ENCODE assay signal across 8 mouse cellular contexts in the genomic region with DNA sequence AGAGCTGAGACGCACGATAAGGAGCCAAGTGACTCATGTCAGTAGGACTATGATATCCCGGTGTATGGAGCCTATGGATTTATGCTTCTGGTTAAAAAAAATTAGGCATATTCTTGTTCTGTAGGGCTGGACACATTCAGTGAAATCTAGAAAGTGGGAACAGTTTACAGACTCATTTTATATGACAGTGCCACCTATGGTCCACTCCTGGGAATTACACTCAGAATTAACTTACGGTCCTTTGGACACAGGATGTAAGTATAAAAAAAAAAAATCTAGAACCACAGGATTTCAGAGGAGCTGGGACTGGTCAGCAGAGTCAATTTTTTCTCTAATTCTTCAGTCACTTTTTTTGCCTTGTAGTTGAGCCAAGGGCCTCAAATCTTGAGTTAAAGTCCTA. TPM values are rescaled to one million over a fixed set of nuclear protein-coding genes. Genes with fewer than 3 reads are reported as not detected.
A peak's percentile ranks its signal among the peaks of the same experiment; 100 is the strongest.
DNase-seq lines count a peak whose midpoint lies in the region; ATAC-seq and TF ChIP-seq lines count a peak whose summit lies in the region.

No protein-coding gene starts in this region.

- WGBS in forebrain, embryonic 11.5 days, result 55% methylated on average over 4 of the region's 4 CpGs
- WGBS in forebrain, embryonic 15.5 days, result 51% methylated on average over 4 of the region's 4 CpGs
- WGBS in midbrain, embryonic 14.5 days, result 54% methylated on average over 4 of the region's 4 CpGs
- 57% methylated on average over 4 of the region's 4 CpGs for WGBS in midbrain, embryonic 10.5 days
- 41% methylated on average over 4 of the region's 4 CpGs for WGBS in intestine, postnatal 0 days

- H3K36me3 ChIP-seq in forebrain, embryonic 11.5 days (ENCODE audit: control insufficient read depth, insufficient read depth, low read length), result no peaks in the 10 kb centered on the region
- no peaks in the 10 kb centered on the region for H3K36me3 ChIP-seq in forebrain, embryonic 15.5 days
- no peaks in the 10 kb centered on the region for H3K36me3 ChIP-seq in midbrain, embryonic 14.5 days (ENCODE audit: control insufficient read depth, insufficient read depth, low read length)
- H3K36me3 ChIP-seq in midbrain, embryonic 10.5 days, result no peaks in the 10 kb centered on the region
- H3K36me3 ChIP-seq in intestine, postnatal 0 days (ENCODE audit: control insufficient read depth, insufficient read depth), result no peaks in the 10 kb centered on the region

- no peak overlapping the region for H3K27ac ChIP-seq in forebrain, embryonic 11.5 days (ENCODE audit: low read depth, low read length)
- no peak overlapping the region for H3K27ac ChIP-seq in forebrain, embryonic 15.5 days (replicated peaks)
- no peak overlapping the region for H3K27ac ChIP-seq in midbrain, embryonic 14.5 days (replicated peaks; ENCODE audit: low read depth, low read length)
- no peak overlapping the region for H3K27ac ChIP-seq in midbrain, embryonic 10.5 days (replicated peaks)
- no peak overlapping the region for H3K27ac ChIP-seq in intestine, postnatal 0 days (ENCODE audit: low read depth, low read length)

- no peaks in the 10 kb centered on the region for H3K4me1 ChIP-seq in forebrain, embryonic 11.5 days (replicated peaks; ENCODE audit: control insufficient read depth, insufficient read depth, low read length)
- no peaks in the 10 kb centered on the region for H3K4me1 ChIP-seq in forebrain, embryonic 15.5 days
- no peaks in the 10 kb centered on the region for H3K4me1 ChIP-seq in midbrain, embryonic 14.5 days (ENCODE audit: control insufficient read depth, insufficient read depth, low read length)
- no peaks in the 10 kb centered on the region for H3K4me1 ChIP-seq in midbrain, embryonic 10.5 days
- no peaks in the 10 kb centered on the region for H3K4me1 ChIP-seq in intestine, postnatal 0 days (replicated peaks; ENCODE audit: control insufficient read depth, insufficient read depth, low read length)

- no peak for DNase-seq in forebrain, embryonic 11.5 days (ENCODE audit: low spot score)
- peak; percentile 77 for DNase-seq in midbrain, embryonic 14.5 days
- DNase-seq in midbrain, embryonic 10.5 days (ENCODE audit: low spot score), result no peak
- DNase-seq in c-Kit-negative CD71-positive TER-119-positive erythroid progenitor cells, embryonic 14.5 days (ENCODE audit: low read depth, low spot score), result peak; percentile 56
- DNase-seq in heart, postnatal 25 days (ENCODE audit: low spot score), result no peak

- peak; percentile 72 for TF ChIP-seq CTCF in intestine, postnatal 0 days (IDR thresholded peaks at IDR 0.05; ENCODE audit: low read depth)

- H3K9ac ChIP-seq in forebrain, embryonic 11.5 days (ENCODE audit: low read length), result no peak overlapping the region
- no peak overlapping the region for H3K9ac ChIP-seq in forebrain, embryonic 15.5 days (replicated peaks)
- no peak overlapping the region for H3K9ac ChIP-seq in midbrain, embryonic 14.5 days (replicated peaks; ENCODE audit: low read length)
- no peak overlapping the region for H3K9ac ChIP-seq in intestine, postnatal 0 days (ENCODE audit: low read depth, low read length)

- no peak overlapping the region for H3K4me3 ChIP-seq in forebrain, embryonic 11.5 days (ENCODE audit: low read depth, low read length)
- H3K4me3 ChIP-seq in forebrain, embryonic 15.5 days, result no peak overlapping the region
- no peak overlapping the region for H3K4me3 ChIP-seq in midbrain, embryonic 14.5 days (replicated peaks; ENCODE audit: low read depth, low read length)
- no peak overlapping the region for H3K4me3 ChIP-seq in midbrain, embryonic 10.5 days
- no peak overlapping the region for H3K4me3 ChIP-seq in intestine, postnatal 0 days (ENCODE audit: low read depth, low read length)

- no peaks in the 10 kb centered on the region for H3K27me3 ChIP-seq in forebrain, embryonic 11.5 days (ENCODE audit: control insufficient read depth, insufficient read depth, low read length)
- no peaks in the 10 kb centered on the region for H3K27me3 ChIP-seq in forebrain, embryonic 15.5 days
- no peaks in the 10 kb centered on the region for H3K27me3 ChIP-seq in midbrain, embryonic 14.5 days (ENCODE audit: control insufficient read depth, insufficient read depth, low read length)
- H3K27me3 ChIP-seq in midbrain, embryonic 10.5 days (ENCODE audit: low read depth, poor library complexity, severe bottlenecking), result no peaks in the 10 kb centered on the region
- H3K27me3 ChIP-seq in intestine, postnatal 0 days (replicated peaks; ENCODE audit: control insufficient read depth, insufficient read depth, low read length), result no peaks in the 10 kb centered on the region

- ATAC-seq in forebrain, embryonic 11.5 days (replicated peaks; ENCODE audit: low FRiP score), result 0 out of 2 replicates have a peak, but pooled peaks have one; percentile 15
- no peak for ATAC-seq in forebrain, embryonic 15.5 days (replicated peaks)
- no peak; the same call in 1 of the 2 replicates for ATAC-seq in midbrain, embryonic 14.5 days (ENCODE audit: low FRiP score, low TSS enrichment)
- ATAC-seq in intestine, postnatal 0 days, result 0 out of 2 replicates have a peak, but pooled peaks have one; percentile 19
- peak; percentile 67 for ATAC-seq in neutrophil, adult 5-6 weeks (ENCODE audit: extremely low read depth, insufficient number of reproducible peaks, low FRiP score, poor library complexity, severe bottlenecking)

- intact Hi-C loops in heart, postnatal 25 days (cut with DNase I), result no loop called here

- no peak overlapping the region for H3K4me2 ChIP-seq in forebrain, embryonic 11.5 days (ENCODE audit: low read depth, low read length, severe bottlenecking)
- H3K4me2 ChIP-seq in forebrain, embryonic 15.5 days (replicated peaks), result no peak overlapping the region
- H3K4me2 ChIP-seq in midbrain, embryonic 14.5 days (ENCODE audit: low read length), result no peak overlapping the region
- H3K4me2 ChIP-seq in intestine, postnatal 0 days (replicated peaks; ENCODE audit: low read depth), result no peak overlapping the region

- no peaks in the 10 kb centered on the region for H3K9me3 ChIP-seq in forebrain, embryonic 11.5 days (ENCODE audit: control insufficient read depth, low read length)
- H3K9me3 ChIP-seq in forebrain, embryonic 15.5 days, result no peaks in the 10 kb centered on the region
- no peaks in the 10 kb centered on the region for H3K9me3 ChIP-seq in midbrain, embryonic 14.5 days (ENCODE audit: control insufficient read depth, low read length)
- no peaks in the 10 kb centered on the region for H3K9me3 ChIP-seq in midbrain, embryonic 10.5 days (replicated peaks)
- no peaks in the 10 kb centered on the region for H3K9me3 ChIP-seq in intestine, postnatal 0 days (ENCODE audit: control insufficient read depth)

RNA-seq across cellular contexts. Expression of a gene that starts 20.9 kb away (rescaled TPM):
- polyA plus RNA-seq in forebrain, embryonic 11.5 days (2014; fragmentation: Nextera tagmentation; extraction: Ambion mirVana), result 47.1 and 47.3 TPM in 2 replicates
- polyA plus RNA-seq in forebrain, embryonic 15.5 days (2015; fragmentation: Nextera tagmentation; extraction: Ambion mirVana), result 36.3 and 36.6 TPM in 2 replicates
- polyA plus RNA-seq in midbrain, embryonic 14.5 days (2014; fragmentation: Nextera tagmentation; extraction: Ambion mirVana), result 29.0 and 38.7 TPM in 2 replicates
- polyA plus RNA-seq in midbrain, embryonic 10.5 days (2016; fragmentation: Nextera tagmentation; extraction: Ambion mirVana), result 34.9 and 35.6 TPM in 2 replicates
- 52.9 and 55.7 TPM in 2 replicates for polyA plus RNA-seq in intestine, postnatal 0 days (2015; fragmentation: Nextera tagmentation; extraction: Ambion mirVana)
- total RNA-seq in neutrophil, adult 5-6 weeks (2017), result 96.0 and 107 TPM in 2 replicates
- 10 to 100 TPM; 20.5 to 23.8 TPM for total RNA-seq in heart, postnatal 25 days (2021)

Comparison
In these comparisons a context has a peak if more than half of its experiments do, and no peak if none do; other contexts are left out.
1. ATAC-seq: peak in forebrain, embryonic 11.5 days (single experiment), intestine, postnatal 0 days (single experiment) and neutrophil, adult 5-6 weeks (single experiment); none in forebrain, embryonic 15.5 days (single experiment) and midbrain, embryonic 14.5 days (single experiment).
2. DNase-seq: peak in midbrain, embryonic 14.5 days (single experiment) and c-Kit-negative CD71-positive TER-119-positive erythroid progenitor cells, embryonic 14.5 days (single experiment); none in forebrain, embryonic 11.5 days (single experiment), midbrain, embryonic 10.5 days (single experiment) and heart, postnatal 25 days (single experiment).